Mouse (Mus musculus) midbrain, embryonic 13.5 days (tissue): Measurements from ENCODE around the gene Tmprss11c. TPM values are rescaled to one million over a fixed set of nuclear protein-coding genes. Genes with fewer than 3 reads are reported as not detected.
"Not testable (repeated sequence)": the region's sequence is repeated elsewhere in the genome, so short reads cannot be mapped to it uniquely, and the experiment has no call there.

Source experiments
- ATAC-seq: fragments of 200-750 bp; cut with Nextera tagmentation; 2 replicates; pipeline ENCODE4 v1.8.0; 2017; ENCODE audit warnings: mild to moderate bottlenecking, moderate TSS enrichment, moderate library complexity
- H3K27ac ChIP-seq: fragments of 300-500 bp; sonication (generic); 2 replicates; pipeline ENCODE4 v1.5.1; 2015; ENCODE audit warnings: inconsistent platforms, mild to moderate bottlenecking, moderate library complexity
- H3K27me3 ChIP-seq: fragments of 300-500 bp; sonication (generic); 2 replicates; pipeline ENCODE4 v1.6.1; 2015; ENCODE audit warnings: mild to moderate bottlenecking, inconsistent platforms
- H3K36me3 ChIP-seq: fragments of 300-500 bp; sonication (generic); 2 replicates; pipeline ENCODE4 v1.6.1; 2015; ENCODE audit warnings: mild to moderate bottlenecking, inconsistent platforms
- H3K4me1 ChIP-seq: fragments of 300-500 bp; sonication (generic); replicated peaks from 2 replicates; pipeline ENCODE4 v1.6.1; 2015; ENCODE audit warnings: inconsistent platforms
- H3K4me2 ChIP-seq: fragments of 300-500 bp; sonication (generic); replicated peaks from 2 replicates; pipeline ENCODE4 v1.6.1; 2015; ENCODE audit warnings: moderate library complexity, mild to moderate bottlenecking, inconsistent platforms
- H3K4me3 ChIP-seq: fragments of 300-500 bp; sonication (generic); replicated peaks from 2 replicates; pipeline ENCODE4 v1.5.1; 2015; ENCODE audit warnings: mild to moderate bottlenecking, inconsistent platforms
- H3K9ac ChIP-seq: fragments of 300-500 bp; sonication (generic); replicated peaks from 2 replicates; pipeline ENCODE4 v1.6.1; 2015; ENCODE audit warnings: mild to moderate bottlenecking, inconsistent platforms
- H3K9me3 ChIP-seq: fragments of 300-500 bp; sonication (generic); 2 replicates; pipeline ENCODE4 v1.6.1; 2016; ENCODE audit warnings: mild to moderate bottlenecking, inconsistent platforms
- WGBS: fragments of 180-500 bp; shearing (Covaris S2); methylation state at CpG from one replicate; pipeline ENCODE4 v1.1.7; 2015; 5-methylcytosine and 5-hydroxymethylcytosine counted together
- polyA plus RNA-seq: library from polyadenylated mRNA; unstranded; fragments of >200 nt; fragmentation: Nextera tagmentation; extraction: Ambion mirVana; gene quantifications from 2 replicates; pipeline ENCODE4 v1.2.1, GENCODE M21; 2015

Tmprss11c gene
- polyA plus RNA-seq, result not detected in 2 replicates

DNA sequence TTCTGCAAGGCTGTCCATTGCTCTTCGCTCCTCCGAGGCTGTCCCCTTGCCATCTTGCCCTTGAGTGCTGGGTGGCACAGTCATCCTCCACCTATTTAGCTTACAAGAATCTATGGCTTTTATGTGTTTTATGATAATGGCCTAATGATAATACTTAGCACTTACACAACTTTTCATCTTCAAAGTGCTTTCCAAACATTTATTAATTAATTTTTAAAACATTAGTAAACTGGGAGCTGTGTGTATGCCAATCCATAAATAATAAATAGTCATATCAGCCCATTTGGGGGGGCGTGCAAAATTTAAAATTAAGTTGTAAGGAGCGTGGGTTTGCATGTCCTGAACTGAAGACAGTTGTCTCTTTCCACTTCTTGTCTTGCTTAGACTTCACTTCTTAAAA lies at the start of gene Tmprss11c:
TSS of gene Tmprss11c (minus strand) at position 101 of the 400 bp plus-strand sequence.
- no peak for ATAC-seq

GRCm38 (mm10) chr5:86318018-86318956 lies 29.2 kb upstream of the Tmprss11c start:
- ATAC-seq, result peak; percentile 93
- not testable (repeated sequence) for H3K9me3 ChIP-seq, H3K27me3 ChIP-seq, H3K36me3 ChIP-seq, H3K27ac ChIP-seq, H3K9ac ChIP-seq, H3K4me1 ChIP-seq
- 45% methylated on average over 26 of the region's 30 CpGs for WGBS
- peak overlapping the region; percentile 43 for H3K4me2 ChIP-seq
- H3K4me3 ChIP-seq, result peak overlapping the region; percentile 41

More for the DNA sequence above, at the start of gene Tmprss11c:
- Histone ChIP-seq H3K4me3 (no peak within 1 kb of the TSS), H3K27me3 (no peaks in the 10 kb centered on the region), H3K27ac (no peak within 1 kb of the TSS), H3K4me1 (no peaks in the 10 kb centered on the region), H3K9ac (no peak within 1 kb of the TSS), H3K9me3 (no peaks in the 10 kb centered on the region), H3K4me2 (no peak within 1 kb of the TSS), H3K36me3 (no peaks in the 10 kb centered on the region)
- 79% methylated on average over 4 of the region's 4 CpGs for WGBS

GRCm38 (mm10) chr5:86306116-86306515 lies 17.0 kb upstream of the Tmprss11c start:
- ATAC-seq, result no peak
- 91% methylated on average over 5 of the region's 5 CpGs for WGBS
- Histone ChIP-seq H3K4me3 (no peak overlapping the region), H3K36me3 (no peaks in the 10 kb centered on the region), H3K4me2 (no peak overlapping the region), H3K27ac (no peak overlapping the region), H3K4me1 (no peaks in the 10 kb centered on the region), H3K27me3 (no peaks in the 10 kb centered on the region), H3K9me3 (no peaks in the 10 kb centered on the region), H3K9ac (no peak overlapping the region)

DNA sequence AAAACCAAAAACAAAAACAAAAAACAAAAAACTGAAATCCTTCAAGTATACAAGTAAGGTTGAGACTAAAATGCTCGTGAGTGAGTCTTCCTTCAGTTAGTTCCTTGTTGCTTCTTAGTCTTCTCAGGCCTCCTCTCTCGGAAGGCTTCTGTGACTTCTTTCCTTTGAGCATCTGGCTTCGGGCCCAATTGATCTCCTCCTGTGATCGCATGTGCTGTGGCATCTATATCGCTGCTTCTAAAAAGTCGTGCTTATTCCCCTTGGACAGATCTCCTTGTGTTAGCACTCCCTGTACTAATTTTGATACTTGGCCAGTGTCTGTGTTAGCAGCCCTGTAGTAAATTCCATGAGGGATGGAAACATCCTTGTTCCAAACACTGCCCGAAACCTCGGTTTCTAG lies 14.8 kb upstream of the Tmprss11c start:
- Histone ChIP-seq H3K4me3 (no peak overlapping the region), H3K36me3 (no peaks in the 10 kb centered on the region), H3K4me1 (no peaks in the 10 kb centered on the region), H3K9me3 (no peaks in the 10 kb centered on the region), H3K4me2 (no peak overlapping the region), H3K27ac (no peak overlapping the region), H3K27me3 (no peaks in the 10 kb centered on the region), H3K9ac (no peak overlapping the region)
- WGBS, result 83% methylated on average over 8 of the region's 8 CpGs
- no peak for ATAC-seq

DNA sequence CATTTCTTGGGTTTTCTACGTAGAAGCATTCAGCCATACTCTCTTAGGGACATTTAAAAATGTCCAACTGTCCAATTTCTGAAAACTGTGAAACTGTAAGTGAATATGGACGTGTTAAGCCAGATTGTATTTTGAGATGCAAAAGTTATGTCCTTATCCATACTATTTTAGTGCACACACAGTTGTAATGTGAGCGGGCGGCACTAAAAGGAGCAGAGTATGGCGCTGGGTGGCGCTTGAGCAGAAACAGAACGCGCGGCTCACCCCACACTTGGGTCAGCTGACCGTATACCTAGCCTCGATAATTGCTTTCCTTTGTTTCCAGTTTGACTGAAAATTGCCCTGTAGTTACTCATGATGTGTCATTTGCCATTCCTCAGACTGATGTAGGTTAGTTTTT lies 42.5 kb downstream of the Tmprss11c start:
- H3K36me3 ChIP-seq, result no peaks in the 10 kb centered on the region
- H3K4me1 ChIP-seq, result no peaks in the 10 kb centered on the region
- no peak overlapping the region for H3K4me2 ChIP-seq
- WGBS, result 93% methylated on average over 11 of the region's 11 CpGs
- no peak overlapping the region for H3K9ac ChIP-seq
- ATAC-seq, result no peak
- H3K9me3 ChIP-seq, result no peaks in the 10 kb centered on the region
- no peak overlapping the region for H3K4me3 ChIP-seq
- no peaks in the 10 kb centered on the region for H3K27me3 ChIP-seq
- H3K27ac ChIP-seq, result no peak overlapping the region

DNA sequence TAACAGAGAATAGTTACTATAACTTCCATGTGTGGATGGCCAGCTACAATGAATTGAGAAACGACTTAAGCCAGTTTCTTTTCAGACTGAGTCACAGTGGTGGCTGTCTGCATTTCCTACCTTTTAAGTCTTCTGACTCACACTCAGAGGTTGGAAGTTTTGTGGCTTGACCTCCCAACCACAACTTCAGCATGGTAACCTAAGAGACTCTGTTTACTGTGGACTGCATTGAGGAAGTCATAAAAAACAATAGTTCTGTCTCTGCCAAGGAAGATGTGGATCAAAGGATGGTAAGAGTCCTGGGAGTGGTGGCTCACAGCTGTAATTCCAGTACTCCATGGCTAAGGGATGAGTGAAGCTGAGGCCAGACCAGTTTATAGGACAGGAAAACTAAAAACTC lies 44.2 kb downstream of the Tmprss11c start:
- Histone ChIP-seq H3K9ac (no peak overlapping the region), H3K27ac (no peak overlapping the region), H3K4me1 (no peaks in the 10 kb centered on the region), H3K4me2 (no peak overlapping the region), H3K36me3 (no peaks in the 10 kb centered on the region), H3K9me3 (no peaks in the 10 kb centered on the region), H3K27me3 (no peaks in the 10 kb centered on the region), H3K4me3 (no peak overlapping the region)
- 75% methylated on average over 1 of the region's 1 CpGs for WGBS
- no peak for ATAC-seq

GRCm38 (mm10) chr5:86244275-86244674 lies 44.8 kb downstream of the Tmprss11c start:
- Histone ChIP-seq H3K9me3 (no peaks in the 10 kb centered on the region), H3K36me3 (no peaks in the 10 kb centered on the region), H3K27ac (no peak overlapping the region), H3K4me3 (no peak overlapping the region), H3K9ac (no peak overlapping the region), H3K27me3 (no peaks in the 10 kb centered on the region), H3K4me2 (no peak overlapping the region), H3K4me1 (no peaks in the 10 kb centered on the region)
- WGBS, result 86% methylated on average over 3 of the region's 3 CpGs
- no peak for ATAC-seq

GRCm38 (mm10) chr5:86227156-86227853 lies 61.8 kb downstream of the Tmprss11c start:
- H3K9ac ChIP-seq, result no peak overlapping the region
- no peaks in the 10 kb centered on the region for H3K4me1 ChIP-seq
- WGBS, result 93% methylated on average over 5 of the region's 5 CpGs
- no peak overlapping the region for H3K4me3 ChIP-seq
- no peak overlapping the region for H3K27ac ChIP-seq
- no peak overlapping the region for H3K4me2 ChIP-seq
- no peak for ATAC-seq
- H3K9me3 ChIP-seq, result no peaks in the 10 kb centered on the region
- no peaks in the 10 kb centered on the region for H3K36me3 ChIP-seq
- H3K27me3 ChIP-seq, result no peaks in the 10 kb centered on the region

DNA sequence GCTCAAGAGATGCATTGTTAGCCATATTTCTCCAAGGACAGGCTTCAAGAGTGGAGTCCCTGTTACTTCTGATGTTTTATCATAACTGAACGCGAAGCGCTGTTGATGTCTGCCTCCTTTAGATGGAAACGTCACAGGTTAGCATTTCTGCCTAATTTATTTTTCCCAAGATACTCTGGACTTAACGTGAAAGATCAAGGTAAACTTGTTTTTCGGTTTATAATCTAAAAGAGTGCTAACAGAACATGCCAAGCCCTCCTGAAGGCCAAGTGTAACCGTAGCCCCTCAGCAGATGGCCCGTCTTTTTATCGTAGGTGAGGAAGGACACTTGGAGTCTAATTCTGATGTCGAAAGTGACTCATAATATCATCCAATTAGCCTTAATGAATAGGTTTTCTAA lies 91.3 kb downstream of the Tmprss11c start, which contains the start of gene Gnrhr:
TSS of gene Gnrhr (minus strand) at position 101 of the 400 bp plus-strand sequence.
- WGBS, result 93% methylated on average over 10 of the region's 10 CpGs
- no peak for ATAC-seq
- H3K4me2 ChIP-seq, result no peak within 1 kb of the TSS

DNA sequence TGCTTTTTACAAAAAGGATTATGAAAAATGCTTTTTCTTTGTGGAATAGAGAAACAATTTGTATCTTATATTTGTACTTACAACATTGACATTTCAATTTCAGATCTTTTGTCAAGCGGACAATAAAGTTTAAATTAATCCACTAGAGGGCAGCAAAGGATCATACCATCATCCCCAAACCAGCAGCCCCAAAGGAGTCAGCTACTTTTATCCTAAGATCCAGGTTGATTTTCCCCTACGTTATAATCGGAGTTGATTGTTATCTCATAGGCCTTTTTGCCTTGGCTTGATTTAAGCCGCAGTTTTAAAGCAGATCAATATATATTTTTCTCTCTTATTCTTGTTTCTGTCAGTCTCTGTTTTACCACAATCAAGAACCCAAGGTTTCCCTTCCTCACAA lies 97.8 kb downstream of the Tmprss11c start:
- ATAC-seq, result 0 out of 2 replicates have a peak, but pooled peaks have one; percentile 50
- no peaks in the 10 kb centered on the region for H3K4me1 ChIP-seq
- no peak overlapping the region for H3K9ac ChIP-seq
- H3K9me3 ChIP-seq, result no peaks in the 10 kb centered on the region
- H3K4me3 ChIP-seq, result no peak overlapping the region
- no peak overlapping the region for H3K4me2 ChIP-seq
- no peak overlapping the region for H3K27ac ChIP-seq
- no peaks in the 10 kb centered on the region for H3K27me3 ChIP-seq
- no peaks in the 10 kb centered on the region for H3K36me3 ChIP-seq
- WGBS, result 16% methylated on average over 4 of the region's 4 CpGs

More for the DNA sequence above, 91.3 kb downstream of the Tmprss11c start, which contains the start of gene Gnrhr:
- Histone ChIP-seq H3K4me3 (no peak within 1 kb of the TSS), H3K27ac (no peak within 1 kb of the TSS), H3K36me3 (no peaks in the 10 kb centered on the region), H3K9ac (no peak within 1 kb of the TSS), H3K4me1 (no peaks in the 10 kb centered on the region), H3K9me3 (no peaks in the 10 kb centered on the region), H3K27me3 (no peaks in the 10 kb centered on the region)

DNA sequence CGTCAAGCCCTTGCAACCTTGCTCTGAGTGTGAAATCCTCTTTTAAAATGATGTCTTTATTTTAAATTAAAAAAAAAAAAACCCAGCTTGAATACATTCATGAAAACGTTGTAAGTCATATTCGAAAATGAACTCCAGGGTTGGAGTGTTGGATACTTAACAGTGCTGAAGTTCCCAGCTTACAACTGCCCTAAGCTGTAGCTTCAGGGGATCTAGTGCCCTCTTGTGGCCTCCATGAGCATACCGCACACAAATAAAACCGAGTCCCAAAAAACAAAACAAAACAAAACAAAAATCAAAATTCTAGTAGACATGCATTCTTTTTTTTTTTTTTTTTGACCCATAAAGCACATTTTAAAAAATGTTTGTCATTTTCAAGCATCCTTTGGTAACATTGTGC lies 98.3 kb downstream of the Tmprss11c start:
- H3K27me3 ChIP-seq, result no peaks in the 10 kb centered on the region
- H3K9ac ChIP-seq, result no peak overlapping the region
- no peaks in the 10 kb centered on the region for H3K4me1 ChIP-seq
- no peak overlapping the region for H3K27ac ChIP-seq
- H3K4me3 ChIP-seq, result no peak overlapping the region
- WGBS, result 26% methylated on average over 5 of the region's 5 CpGs
- H3K9me3 ChIP-seq, result no peaks in the 10 kb centered on the region
- H3K4me2 ChIP-seq, result no peak overlapping the region
- no peaks in the 10 kb centered on the region for H3K36me3 ChIP-seq
- no peak for ATAC-seq

DNA sequence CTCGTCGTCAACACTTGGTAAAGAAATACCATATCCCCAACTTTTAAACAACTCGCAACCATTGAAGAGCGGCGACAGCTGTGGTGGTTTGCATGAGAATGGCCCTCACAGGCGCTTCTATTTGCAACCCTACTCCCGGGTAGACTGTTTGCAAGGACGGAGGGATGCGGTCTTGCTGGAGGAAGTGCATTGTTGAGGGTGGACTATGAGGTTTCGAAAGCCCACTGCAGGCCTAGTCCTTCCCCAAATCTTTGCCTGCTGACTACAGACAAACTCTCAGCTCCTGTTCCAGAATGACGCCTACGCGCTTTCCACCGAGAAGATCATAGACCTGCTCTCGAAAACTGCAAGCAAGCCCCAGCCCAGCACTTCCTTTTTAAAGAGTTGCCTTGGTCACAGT lies 98.8 kb downstream of the Tmprss11c start:
- whole genome bisulfite sequencing, result 37% methylated on average over 15 of the region's 15 CpGs
- no peak for ATAC-seq

More for the DNA sequence above, 98.8 kb downstream of the Tmprss11c start:
- H3K4me2 ChIP-seq, result no peak overlapping the region
- H3K36me3 ChIP-seq, result no peaks in the 10 kb centered on the region
- no peak overlapping the region for H3K9ac ChIP-seq
- H3K27ac ChIP-seq, result no peak overlapping the region
- no peak overlapping the region for H3K4me3 ChIP-seq
- H3K4me1 ChIP-seq, result no peaks in the 10 kb centered on the region
- no peaks in the 10 kb centered on the region for H3K9me3 ChIP-seq
- no peaks in the 10 kb centered on the region for H3K27me3 ChIP-seq
